Mouse (Mus musculus) lung, adult 2 months (tissue): Measurements from ENCODE around the gene Fam155a.

Experiments used
- CTCF ChIP-seq: fragments of 200-500 bp; IDR thresholded peaks from 2 replicates; pipeline ENCODE4 v1.5.1; 2011; ENCODE audit warnings: mild to moderate bottlenecking, low read length, control low read depth; ENCODE audit not compliant: insufficient read depth
- POLR2A ChIP-seq: fragments of 200-500 bp; IDR thresholded peaks from 2 replicates; pipeline ENCODE4 v1.6.1; 2011; ENCODE audit warnings: low read depth, mild to moderate bottlenecking, control low read depth, low read length, borderline replicate concordance; ENCODE audit errors: extremely low read depth

- TF ChIP-seq POLR2A (no peak), CTCF (no peak)
These were observed 579.3 kb downstream of the Fam155a start for GRCm38 (mm10) chr8:9191682-9192081.
